Mouse (Mus musculus): ENCODE measurements at regions not wholly inside any gene's neighbourhood (a gene's known extent, or its start where the extent isn't known, plus 50 kb on each side); places are given as distances from the start of the nearest gene placed in this dataset.
A peak's percentile ranks its signal among the peaks of the same experiment; 100 is the strongest.

- H3K27ac ChIP-seq, result no peak overlapping the region
- H3K4me2 ChIP-seq (replicated peaks), result no peak overlapping the region
- no peak overlapping the region for H3K9ac ChIP-seq
- ATAC-seq (ENCODE audit: low FRiP score, low read depth), result no peak
- no peak overlapping the region for H3K4me3 ChIP-seq
- H3K9me3 ChIP-seq, result no peaks in the 10 kb centered on the region
- peaks cover 5% of the 10 kb centered on the region for H3K4me1 ChIP-seq
- H3K36me3 ChIP-seq, result no peaks in the 10 kb centered on the region
- WGBS, result 71% methylated on average over 8 of the region's 8 CpGs
- H3K27me3 ChIP-seq (replicated peaks), result no peaks in the 10 kb centered on the region
These were observed 161.7 kb downstream of the Ly86 start for GRCm38 (mm10) chr13:37506701-37507100.

GRCm38 (mm10) chr13:37507146-37507545 is 162.1 kb downstream of the Ly86 start:
- Histone ChIP-seq H3K4me2 (replicated peaks) (no peak overlapping the region), H3K4me3 (no peak overlapping the region), H3K36me3 (no peaks in the 10 kb centered on the region), H3K27ac (no peak overlapping the region), H3K4me1 (peaks cover 5% of the 10 kb centered on the region), H3K9me3 (no peaks in the 10 kb centered on the region), H3K9ac (no peak overlapping the region), H3K27me3 (replicated peaks) (no peaks in the 10 kb centered on the region)
- WGBS, result 82% methylated on average over 5 of the region's 5 CpGs
- ATAC-seq (ENCODE audit: low FRiP score, low read depth), result no peak

GRCm38 (mm10) chr13:37508385-37509351 is 163.7 kb downstream of the Ly86 start:
- 49% methylated on average over 19 of the region's 19 CpGs for WGBS
- peak overlapping the region; percentile 16; the same call in 1 of the 2 replicates for H3K4me2 ChIP-seq (replicated peaks)
- no peaks in the 10 kb centered on the region for H3K9me3 ChIP-seq
- H3K27me3 ChIP-seq (replicated peaks), result no peaks in the 10 kb centered on the region
- no peak for ATAC-seq (ENCODE audit: low FRiP score, low read depth)
- no peak overlapping the region for H3K4me3 ChIP-seq
- H3K9ac ChIP-seq, result no peak overlapping the region
- peaks cover 7% of the 10 kb centered on the region for H3K4me1 ChIP-seq
- H3K36me3 ChIP-seq, result no peaks in the 10 kb centered on the region
- no peak overlapping the region for H3K27ac ChIP-seq

GRCm38 (mm10) chr13:37509352-37509851 is 164.4 kb downstream of the Ly86 start:
- 33% methylated on average over 12 of the region's 12 CpGs for WGBS
- Histone ChIP-seq H3K4me3 (no peak overlapping the region), H3K27me3 (replicated peaks) (no peaks in the 10 kb centered on the region), H3K9me3 (no peaks in the 10 kb centered on the region), H3K27ac (0 out of 2 replicates have a peak overlapping the region, but pooled peaks have one; percentile 6), H3K9ac (no peak overlapping the region), H3K36me3 (no peaks in the 10 kb centered on the region), H3K4me2 (replicated peaks) (peak overlapping the region; percentile 16; the same call in 1 of the 2 replicates), H3K4me1 (peaks cover 14% of the 10 kb centered on the region)
- ATAC-seq (ENCODE audit: low FRiP score, low read depth), result no peak

- no peak overlapping the region for H3K4me2 ChIP-seq (replicated peaks)
- H3K27me3 ChIP-seq (replicated peaks), result no peaks in the 10 kb centered on the region
- peaks cover 18% of the 10 kb centered on the region for H3K4me1 ChIP-seq
- H3K4me3 ChIP-seq, result no peak overlapping the region
- no peak overlapping the region for H3K27ac ChIP-seq
- no peak overlapping the region for H3K9ac ChIP-seq
- H3K36me3 ChIP-seq, result no peaks in the 10 kb centered on the region
- WGBS, result 69% methylated on average over 6 of the region's 6 CpGs
- ATAC-seq (ENCODE audit: low FRiP score, low read depth), result no peak
- no peaks in the 10 kb centered on the region for H3K9me3 ChIP-seq
These were observed 165.5 kb downstream of the Ly86 start for GRCm38 (mm10) chr13:37510511-37510910.

- Histone ChIP-seq H3K4me1 (peaks cover 18% of the 10 kb centered on the region), H3K4me2 (replicated peaks) (no peak overlapping the region), H3K27ac (no peak overlapping the region), H3K9ac (no peak overlapping the region), H3K27me3 (replicated peaks) (no peaks in the 10 kb centered on the region), H3K9me3 (no peaks in the 10 kb centered on the region), H3K36me3 (no peaks in the 10 kb centered on the region), H3K4me3 (no peak overlapping the region)
- WGBS, result 41% methylated on average over 6 of the region's 6 CpGs
- no peak for ATAC-seq (ENCODE audit: low FRiP score, low read depth)
These were observed 166.0 kb downstream of the Ly86 start for GRCm38 (mm10) chr13:37511006-37511405.

- H3K9ac ChIP-seq, result no peak overlapping the region
- H3K27ac ChIP-seq, result no peak overlapping the region
- no peak overlapping the region for H3K4me3 ChIP-seq
- no peak overlapping the region for H3K4me2 ChIP-seq (replicated peaks)
- 66% methylated on average over 4 of the region's 4 CpGs for WGBS
- H3K4me1 ChIP-seq, result peaks cover 18% of the 10 kb centered on the region
- no peaks in the 10 kb centered on the region for H3K27me3 ChIP-seq (replicated peaks)
- H3K36me3 ChIP-seq, result no peaks in the 10 kb centered on the region
- no peak for ATAC-seq (ENCODE audit: low FRiP score, low read depth)
- no peaks in the 10 kb centered on the region for H3K9me3 ChIP-seq
These were observed 166.4 kb downstream of the Ly86 start for GRCm38 (mm10) chr13:37511406-37511805.

- Histone ChIP-seq H3K4me3 (no peak overlapping the region), H3K4me2 (replicated peaks) (no peak overlapping the region), H3K9ac (no peak overlapping the region), H3K36me3 (no peaks in the 10 kb centered on the region), H3K27ac (no peak overlapping the region), H3K4me1 (peaks cover 20% of the 10 kb centered on the region), H3K9me3 (no peaks in the 10 kb centered on the region), H3K27me3 (replicated peaks) (no peaks in the 10 kb centered on the region)
- ATAC-seq (ENCODE audit: low FRiP score, low read depth), result no peak
- whole genome bisulfite sequencing, result 74% methylated on average over 3 of the region's 3 CpGs
These were observed 167.8 kb downstream of the Ly86 start for GRCm38 (mm10) chr13:37512781-37513180.

GRCm38 (mm10) chr13:37513206-37513904 is 168.3 kb downstream of the Ly86 start:
- no peak overlapping the region for H3K4me3 ChIP-seq
- peak; percentile 4; the same call in 1 of the 2 replicates for ATAC-seq (ENCODE audit: low FRiP score, low read depth)
- H3K9me3 ChIP-seq, result no peaks in the 10 kb centered on the region
- peak overlapping the region; percentile 56 for H3K4me2 ChIP-seq (replicated peaks)
- H3K36me3 ChIP-seq, result no peaks in the 10 kb centered on the region
- 34% methylated on average over 2 of the region's 2 CpGs for WGBS
- H3K9ac ChIP-seq, result no peak overlapping the region
- H3K27ac ChIP-seq, result peak overlapping the region; percentile 37; the same call in 1 of the 2 replicates
- no peaks in the 10 kb centered on the region for H3K27me3 ChIP-seq (replicated peaks)
- H3K4me1 ChIP-seq, result peaks cover 20% of the 10 kb centered on the region

GRCm38 (mm10) chr13:37513905-37514607 is 169.0 kb downstream of the Ly86 start:
- 0 out of 2 replicates have a peak overlapping the region, but pooled peaks have one; percentile 29 for H3K9ac ChIP-seq
- H3K36me3 ChIP-seq, result no peaks in the 10 kb centered on the region
- ATAC-seq (ENCODE audit: low FRiP score, low read depth), result peak; percentile 74
- H3K4me1 ChIP-seq, result peaks cover 15% of the 10 kb centered on the region
- peak overlapping the region; percentile 37 for H3K27ac ChIP-seq
- WGBS, result 7% methylated on average over 23 of the region's 23 CpGs
- H3K27me3 ChIP-seq (replicated peaks), result no peaks in the 10 kb centered on the region
- H3K4me3 ChIP-seq, result peak overlapping the region; percentile 11; the same call in 1 of the 2 replicates
- H3K4me2 ChIP-seq (replicated peaks), result peak overlapping the region; percentile 56
- H3K9me3 ChIP-seq, result no peaks in the 10 kb centered on the region

GRCm38 (mm10) chr13:37514641-37515305 is 169.8 kb downstream of the Ly86 start:
- H3K9ac ChIP-seq, result no peak overlapping the region
- no peak overlapping the region for H3K4me3 ChIP-seq
- no peak for ATAC-seq (ENCODE audit: low FRiP score, low read depth)
- peaks cover 15% of the 10 kb centered on the region for H3K4me1 ChIP-seq
- H3K4me2 ChIP-seq (replicated peaks), result peak overlapping the region; percentile 56
- H3K27ac ChIP-seq, result no peak overlapping the region
- 74% methylated on average over 12 of the region's 12 CpGs for WGBS
- H3K27me3 ChIP-seq (replicated peaks), result no peaks in the 10 kb centered on the region
- no peaks in the 10 kb centered on the region for H3K9me3 ChIP-seq
- H3K36me3 ChIP-seq, result no peaks in the 10 kb centered on the region

Measured in neural tube, embryonic 12.5 days (tissue).